Mouse (Mus musculus): ENCODE measurements at regions not wholly inside any gene's neighbourhood (a gene's known extent, or its start where the extent isn't known, plus 50 kb on each side); places are given as distances from the start of the nearest gene placed in this dataset.

- no peak overlapping the region for H3K9ac ChIP-seq (replicated peaks)
- WGBS (ENCODE audit: insufficient replicate concordance) = 40% methylated on average over 3 of the region's 3 CpGs
- no peak for ATAC-seq (ENCODE audit: insufficient read depth)
- H3K4me3 ChIP-seq (ENCODE audit: insufficient read depth in 1 of 2, low read depth in 2 of 2, low read length in 2 of 2) = no peak overlapping the region
- no peak for DNase-seq (ENCODE audit: low read depth in 3 of 3, low spot score in 3 of 3)
- no peak overlapping the region for H3K4me2 ChIP-seq (ENCODE audit: low read depth)
- no peak overlapping the region for H3K27ac ChIP-seq
- no peak for TF ChIP-seq EP300 (IDR thresholded peaks at IDR 0.05; ENCODE audit: low read depth)
- no peak for TF ChIP-seq CTCF (IDR thresholded peaks at IDR 0.05; ENCODE audit: low read depth)
- no peaks in the 10 kb centered on the region for H3K4me1 ChIP-seq (replicated peaks; ENCODE audit: control insufficient read depth in 2 of 2, insufficient read depth in 2 of 2, low read length in 1 of 2)
- H3K36me3 ChIP-seq (replicated peaks; ENCODE audit: control insufficient read depth, insufficient read depth, low read depth) = no peaks in the 10 kb centered on the region
- no peaks in the 10 kb centered on the region for H3K9me3 ChIP-seq (ENCODE audit: control insufficient read depth, low read length)
- no peaks in the 10 kb centered on the region for H3K27me3 ChIP-seq (ENCODE audit: control insufficient read depth, insufficient read depth, low read length)
Observed at GRCm38 (mm10) chr6:8898268-8898667, 50.0 kb upstream of the Nxph1 start.

All from liver, embryonic 14.5 days (tissue).